Mouse (Mus musculus): ENCODE data around the gene Celf1. TPM values are rescaled to one million over a fixed set of nuclear protein-coding genes. Genes with fewer than 3 reads are reported as not detected.
A peak's percentile ranks its signal among the peaks of the same experiment; 100 is the strongest.

Gene Celf1
- polyA plus RNA-seq, 1 experiment: 127 TPM

DNA sequence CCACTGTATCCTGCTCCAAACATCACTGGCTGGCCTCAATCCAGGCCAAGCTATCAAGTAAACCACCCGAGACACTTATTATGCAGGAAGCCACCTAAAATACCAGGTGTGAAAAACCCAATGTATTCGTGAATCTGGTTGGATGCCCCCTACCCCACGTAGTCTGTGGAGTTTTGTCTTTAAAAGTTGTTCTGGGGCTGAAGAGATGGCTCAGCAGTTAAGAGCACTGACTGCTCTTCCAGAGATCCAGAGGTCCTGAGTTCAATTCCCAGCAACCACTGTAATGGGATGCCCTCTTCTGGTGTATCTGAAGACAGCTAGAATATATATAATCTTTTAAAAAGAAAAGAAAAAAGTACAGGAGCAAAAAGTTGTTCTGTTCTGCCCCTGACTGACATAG is 1.8 kb upstream of the Celf1 start:
- DNase-seq (ENCODE audit: extremely low spot score in 1 of 2, low spot score in 1 of 2): no peak

DNA sequence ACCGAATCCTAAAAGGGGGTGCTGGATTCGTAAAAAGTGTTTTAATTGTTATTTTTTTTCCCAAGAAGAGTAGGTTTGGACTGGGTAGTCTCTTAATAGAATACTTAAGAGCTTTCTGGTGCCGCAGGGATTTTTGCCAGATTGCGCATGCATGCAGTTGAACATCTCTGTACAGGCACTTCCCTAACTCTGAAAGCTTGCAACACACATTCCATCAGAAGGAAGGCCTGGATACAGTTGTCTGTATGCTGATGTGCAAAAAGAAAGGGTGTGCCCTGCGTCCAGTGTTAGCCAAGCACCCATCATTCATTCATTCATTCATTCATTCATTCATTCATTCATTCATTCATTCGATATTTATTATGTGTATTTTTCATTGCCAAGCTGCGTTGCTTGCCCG is 432 bp upstream of the Celf1 start:
- no peak for DNase-seq (ENCODE audit: extremely low spot score in 1 of 2, low spot score in 1 of 2)

DNA sequence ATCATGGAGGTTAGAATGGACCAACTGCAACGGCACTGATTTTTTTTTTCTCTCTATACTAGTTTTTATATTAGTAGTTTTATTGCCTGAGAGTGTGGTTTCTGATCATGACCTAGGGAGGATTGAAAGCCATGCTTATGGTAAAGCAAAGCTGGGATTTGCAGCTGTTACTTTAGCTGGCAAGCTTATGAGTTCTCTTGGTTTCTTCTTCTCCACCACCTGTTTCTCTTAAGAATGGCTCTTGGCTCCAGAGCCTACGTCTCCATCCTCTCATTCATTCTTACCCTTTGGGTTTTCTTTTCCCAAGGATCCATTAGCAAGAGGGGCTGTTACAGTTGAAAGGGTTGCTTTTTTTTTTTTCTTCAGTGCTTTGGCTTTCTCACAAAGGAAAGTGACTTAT is 1.6 kb downstream of the Celf1 start:
- no peak for DNase-seq (ENCODE audit: extremely low spot score in 1 of 2, low spot score in 1 of 2)

DNA sequence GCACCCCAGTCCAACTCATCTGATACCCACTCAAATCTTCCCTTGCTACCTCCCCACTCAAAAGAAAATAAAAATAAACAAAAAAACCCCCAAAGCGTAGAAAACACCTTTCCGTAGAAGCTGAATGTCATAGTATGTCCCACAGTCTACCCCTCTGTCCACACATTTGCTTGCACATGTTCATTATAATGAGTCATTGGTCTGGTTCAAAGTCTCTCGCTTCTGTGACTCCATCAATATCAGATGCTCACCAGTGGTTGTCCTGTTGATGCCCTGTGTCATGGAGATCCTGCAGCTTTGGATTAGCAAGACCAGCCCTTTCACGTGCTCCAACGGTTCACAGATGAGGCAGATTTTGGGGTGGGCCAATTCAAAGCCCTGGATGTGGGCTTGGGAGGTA is 10.0 kb downstream of the Celf1 start:
- DNase-seq (ENCODE audit: extremely low spot score in 1 of 2, low spot score in 1 of 2): no peak

DNA sequence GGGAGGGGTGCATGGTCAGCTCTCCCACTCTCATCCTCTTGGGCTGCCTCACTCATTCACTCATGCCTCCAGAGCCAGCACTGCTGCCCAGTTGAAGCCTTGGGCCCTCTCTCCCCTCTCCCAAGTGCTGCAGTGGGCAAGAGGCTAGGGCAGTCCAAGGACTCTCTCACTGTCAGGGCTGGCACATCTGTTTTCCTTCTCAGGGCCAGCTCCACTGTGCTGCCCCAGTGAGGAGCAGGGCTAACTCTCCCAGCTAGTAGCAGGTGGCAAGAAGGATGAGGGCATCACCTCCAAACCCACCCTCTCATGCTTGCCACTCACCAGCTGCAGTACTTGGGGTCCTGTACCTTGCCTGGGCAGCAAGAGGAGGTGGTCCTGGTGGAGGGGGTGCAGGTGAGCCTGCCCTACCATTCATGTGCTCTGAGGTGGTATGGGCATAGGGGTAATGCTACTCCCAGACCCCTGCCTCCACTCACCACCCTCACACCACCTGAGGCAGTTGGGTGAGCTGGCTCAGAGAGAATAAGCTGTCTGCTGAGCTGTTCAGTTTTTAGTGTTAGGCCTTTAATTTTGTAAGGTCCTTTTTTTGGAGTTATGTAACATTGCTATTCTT is 10.5 kb downstream of the Celf1 start:
- no peak for DNase-seq (ENCODE audit: extremely low spot score in 1 of 2, low spot score in 1 of 2)

DNA sequence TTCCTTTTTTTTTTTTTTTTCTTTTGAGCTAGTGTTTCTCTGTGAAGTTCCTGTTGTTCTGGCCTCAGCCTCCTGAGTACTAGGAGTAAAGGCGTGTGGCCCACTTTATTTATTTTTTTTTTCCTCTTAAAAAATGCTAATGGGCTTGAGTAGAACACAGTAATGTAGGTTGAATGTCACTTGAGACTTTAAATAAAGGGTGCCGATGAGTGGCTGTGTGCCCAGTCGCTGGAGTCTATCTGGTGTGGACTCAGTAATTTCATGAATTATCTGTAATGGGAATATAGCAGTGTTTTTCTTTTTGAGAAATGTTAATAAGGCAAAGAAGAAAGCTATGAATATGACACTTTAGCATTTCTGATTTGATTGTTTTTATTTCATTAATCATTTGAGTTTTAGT is 13.3 kb downstream of the Celf1 start:
- no peak for DNase-seq (ENCODE audit: extremely low spot score in 1 of 2, low spot score in 1 of 2)

DNA sequence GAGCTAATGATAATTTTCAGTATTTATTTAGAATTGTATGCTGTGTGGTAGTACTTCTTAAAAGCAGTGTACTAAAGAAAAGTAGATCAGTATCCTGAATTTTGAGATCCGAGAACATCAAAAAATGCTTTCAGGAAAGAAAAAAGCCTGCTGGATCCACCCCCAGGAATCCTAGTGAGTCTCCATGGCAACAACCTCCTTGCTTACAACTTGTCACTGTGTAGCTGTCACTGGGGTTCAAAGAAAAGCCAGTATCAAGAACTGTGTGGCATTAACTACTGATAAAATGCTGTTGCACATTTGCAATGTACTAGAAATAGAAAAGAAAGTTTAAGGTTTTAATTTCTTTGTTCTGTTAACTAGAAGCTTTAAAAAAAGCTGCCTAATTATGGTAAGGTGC is 15.9 kb downstream of the Celf1 start:
- DNase-seq (ENCODE audit: extremely low spot score in 1 of 2, low spot score in 1 of 2): peak; percentile 56 to 84

DNA sequence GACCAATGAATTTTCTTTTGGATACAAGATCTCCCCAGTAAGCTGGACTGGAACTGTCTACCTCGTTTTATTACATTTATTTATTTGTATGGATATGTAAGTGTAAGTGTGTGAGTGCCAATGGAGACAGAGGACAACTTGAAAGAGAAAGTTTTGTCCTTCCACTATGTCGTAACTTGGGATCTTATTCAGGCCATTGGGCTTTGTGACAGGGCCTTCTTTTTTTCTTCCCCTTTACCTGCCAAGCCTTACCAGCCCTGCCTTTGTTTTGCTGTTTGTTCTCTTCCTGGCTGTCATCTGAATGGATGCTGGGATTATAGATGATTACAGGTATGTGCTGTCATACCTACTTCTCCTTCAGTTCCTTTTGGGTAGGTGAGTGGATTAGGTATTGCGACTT is 18.7 kb downstream of the Celf1 start:
- DNase-seq (ENCODE audit: extremely low spot score in 1 of 2, low spot score in 1 of 2): no peak

DNA sequence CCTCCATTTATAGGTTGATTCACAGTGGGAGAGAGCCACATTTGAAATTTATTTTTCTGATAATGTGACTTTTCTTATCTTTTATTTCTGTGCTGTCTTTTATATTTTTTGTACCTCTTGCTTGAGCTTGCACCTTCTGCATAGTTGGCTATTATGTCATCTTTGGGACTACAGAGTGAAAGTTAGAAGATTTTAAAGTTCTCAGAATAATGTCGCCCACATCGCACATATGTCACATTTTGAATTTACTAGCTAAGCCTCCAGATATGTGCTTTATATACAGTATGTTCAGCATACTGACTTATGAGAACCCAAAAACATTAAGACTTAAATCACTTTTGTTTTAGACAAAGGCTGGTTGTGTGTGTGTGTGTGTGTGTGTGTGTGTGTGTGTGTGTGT is 19.8 kb downstream of the Celf1 start:
- peak; percentile 69 to 76 for DNase-seq (ENCODE audit: extremely low spot score in 1 of 2, low spot score in 1 of 2)

DNA sequence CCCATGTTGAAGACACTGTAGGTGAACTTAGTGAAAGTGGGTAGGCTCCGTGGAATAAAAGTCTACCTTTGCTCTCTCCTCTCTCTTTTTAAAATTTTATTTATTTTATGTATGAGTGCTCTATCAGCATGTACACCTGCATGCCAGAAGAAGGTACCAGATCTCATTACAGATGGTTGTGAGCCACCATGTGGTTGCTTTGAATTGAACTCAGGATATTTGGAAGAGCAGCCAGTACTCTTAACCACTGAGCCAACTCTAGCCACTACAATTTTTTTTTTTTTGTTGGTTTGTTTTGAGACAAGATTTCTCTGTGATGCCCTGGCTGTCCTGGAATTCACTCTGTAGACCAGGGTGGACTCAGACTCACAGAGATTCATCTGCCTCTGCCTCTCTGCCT is 23.1 kb downstream of the Celf1 start:
- DNase-seq (ENCODE audit: extremely low spot score in 1 of 2, low spot score in 1 of 2): no peak

DNA sequence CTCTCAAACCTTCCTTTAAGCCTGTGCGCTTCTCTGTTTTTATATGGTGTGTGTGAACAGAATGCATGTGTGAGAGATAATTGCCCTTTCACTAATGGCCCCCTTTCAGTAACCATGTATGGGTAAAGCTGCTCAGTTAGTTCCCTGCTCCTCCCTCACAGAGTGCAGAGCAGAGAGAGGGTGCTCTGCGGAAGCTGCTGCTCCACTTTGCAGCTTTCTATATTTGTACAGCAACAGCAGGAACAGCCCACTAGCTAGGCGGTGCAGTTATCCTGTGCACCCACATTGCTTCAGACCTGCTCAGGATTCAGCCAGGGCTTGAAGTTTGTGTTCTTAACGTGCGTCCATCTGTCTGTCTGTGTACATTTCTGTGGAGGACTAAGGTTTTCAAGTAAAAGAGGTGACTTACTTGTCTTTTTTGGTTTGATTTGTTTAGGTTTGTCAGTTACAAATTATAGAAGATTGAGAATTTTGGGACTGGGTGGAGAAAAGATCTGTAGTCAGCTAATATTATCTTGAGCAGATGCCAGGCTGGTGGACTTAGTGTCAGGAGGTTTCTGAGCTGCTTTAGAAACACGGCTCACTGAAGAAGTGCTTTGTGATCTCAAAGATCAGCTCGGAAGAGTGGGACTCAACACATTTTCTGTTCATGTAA is 24.8 kb downstream of the Celf1 start:
- DNase-seq (ENCODE audit: extremely low spot score in 1 of 2, low spot score in 1 of 2): peak; percentile 83 to 84

DNA sequence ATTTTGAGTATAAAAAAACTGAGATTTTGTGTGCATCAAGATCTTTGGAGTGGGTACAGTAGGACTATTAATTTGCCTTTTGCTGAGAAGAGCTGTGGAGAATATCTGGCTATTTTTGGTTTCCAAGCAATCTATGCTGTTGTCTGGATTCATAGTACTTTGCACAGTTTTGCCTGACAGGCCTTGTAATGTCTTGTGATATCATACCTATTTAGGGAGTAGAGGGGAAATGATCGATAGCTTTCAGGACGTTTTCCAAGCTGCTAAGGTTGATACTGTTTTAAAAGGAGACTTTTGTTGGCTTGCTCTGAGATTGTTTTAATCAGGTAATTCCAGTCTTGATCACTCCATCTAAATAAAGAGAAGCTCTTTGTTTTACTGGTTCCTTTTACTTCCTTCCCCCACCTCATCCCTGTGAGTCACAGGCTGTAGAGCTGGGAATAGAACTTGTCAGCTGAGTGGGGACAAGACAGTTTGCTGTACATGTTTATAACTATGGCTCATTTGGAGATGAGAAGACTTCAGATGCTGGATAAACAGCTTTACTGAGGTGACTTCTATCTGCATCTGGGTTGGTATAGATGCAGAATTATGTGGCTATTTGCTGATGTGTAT is 25.4 kb downstream of the Celf1 start:
- peak; percentile 66 to 77 for DNase-seq (ENCODE audit: extremely low spot score in 1 of 2, low spot score in 1 of 2)

DNA sequence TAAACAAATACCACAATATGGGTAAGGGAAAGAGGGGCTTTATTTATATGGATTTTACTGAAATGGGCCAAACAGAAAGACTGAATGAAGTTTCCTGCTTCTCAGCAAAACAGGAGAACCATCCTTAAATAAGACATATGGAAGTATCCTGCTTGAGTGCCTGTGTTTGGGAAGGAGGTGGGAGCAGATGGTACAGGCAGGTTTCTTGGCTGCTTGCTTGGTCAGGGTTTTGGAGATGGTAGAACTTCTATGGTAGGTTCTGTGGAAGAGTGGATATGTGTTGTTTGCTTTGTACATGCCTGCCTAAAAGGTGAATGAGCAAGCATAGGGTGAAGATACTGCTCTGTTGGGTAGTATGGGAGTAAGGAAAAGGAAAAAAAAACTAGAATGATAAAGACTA is 30.4 kb downstream of the Celf1 start:
- DNase-seq (ENCODE audit: extremely low spot score in 1 of 2, low spot score in 1 of 2): peak; percentile 42 to 69

DNA sequence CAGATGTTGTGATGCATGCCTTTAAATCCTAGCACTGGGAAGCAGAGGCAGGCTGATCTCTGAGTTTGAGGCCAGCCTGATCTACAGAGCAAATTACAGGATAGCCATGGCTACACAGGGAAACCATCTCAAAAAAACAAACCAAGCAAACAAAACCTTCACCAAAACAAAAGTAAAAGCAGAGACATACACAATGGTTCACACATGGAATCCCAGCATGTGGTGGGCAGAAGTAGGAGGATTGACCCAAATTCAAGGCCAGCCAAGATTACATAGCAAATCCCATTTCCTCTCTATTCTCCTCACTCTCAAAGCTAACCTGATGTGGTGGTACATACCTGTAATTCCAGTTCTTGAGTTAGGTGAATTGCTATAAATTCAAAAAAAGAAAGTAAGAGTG is 33.9 kb downstream of the Celf1 start:
- no peak for DNase-seq (ENCODE audit: extremely low spot score in 1 of 2, low spot score in 1 of 2)

DNA sequence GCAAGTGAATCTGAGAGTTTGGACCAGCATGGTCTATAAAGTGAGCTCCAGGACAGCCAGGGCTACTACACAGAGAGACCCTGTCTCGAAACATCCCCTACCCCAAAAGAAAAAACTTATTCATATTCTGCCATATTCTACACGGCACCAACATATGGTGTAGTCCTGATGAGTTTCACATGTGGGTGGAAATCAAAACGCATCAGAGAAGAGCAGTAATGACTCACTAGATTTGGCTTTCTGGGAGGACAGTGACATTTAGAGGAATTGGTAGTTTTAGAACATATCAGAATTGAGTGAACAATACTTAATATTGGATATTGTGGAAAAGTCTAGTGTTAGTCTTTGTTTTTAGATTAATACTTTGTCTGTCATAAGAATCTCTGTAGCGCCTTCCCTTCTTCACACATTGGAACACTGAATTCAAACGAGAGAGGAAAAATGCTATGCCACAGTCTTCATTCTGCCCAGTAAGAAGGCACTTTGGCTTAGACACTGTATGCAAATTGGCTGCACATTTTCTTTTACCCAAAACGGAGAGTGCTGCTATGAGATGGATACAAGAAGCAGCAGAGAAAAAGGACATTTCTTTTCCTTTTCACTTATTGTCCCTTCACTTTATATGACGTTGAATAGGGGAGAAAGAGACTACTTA is 35.1 kb downstream of the Celf1 start:
- peak in 1 of 2 experiments; percentile 60 for DNase-seq (ENCODE audit: extremely low spot score in 1 of 2, low spot score in 1 of 2)

DNA sequence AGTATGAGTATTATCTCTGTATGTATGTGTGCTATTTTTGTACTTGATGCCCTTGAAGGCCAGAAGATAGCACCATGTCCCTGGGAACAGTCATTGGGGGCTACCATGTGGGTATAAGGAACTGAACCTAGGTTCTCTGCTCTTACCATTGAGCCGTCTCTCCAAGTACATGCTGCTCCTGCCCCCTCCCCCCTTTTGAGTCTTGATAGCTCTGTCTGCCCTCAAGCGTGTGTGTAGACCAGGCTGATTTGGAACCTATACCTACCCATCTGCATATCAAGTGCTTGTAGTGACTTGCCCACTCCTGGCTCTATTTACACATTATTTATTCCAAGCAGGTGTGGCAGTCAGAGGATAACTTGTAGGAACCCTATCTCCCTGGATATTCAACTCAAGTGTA is 36.4 kb downstream of the Celf1 start:
- DNase-seq (ENCODE audit: extremely low spot score in 1 of 2, low spot score in 1 of 2): no peak

DNA sequence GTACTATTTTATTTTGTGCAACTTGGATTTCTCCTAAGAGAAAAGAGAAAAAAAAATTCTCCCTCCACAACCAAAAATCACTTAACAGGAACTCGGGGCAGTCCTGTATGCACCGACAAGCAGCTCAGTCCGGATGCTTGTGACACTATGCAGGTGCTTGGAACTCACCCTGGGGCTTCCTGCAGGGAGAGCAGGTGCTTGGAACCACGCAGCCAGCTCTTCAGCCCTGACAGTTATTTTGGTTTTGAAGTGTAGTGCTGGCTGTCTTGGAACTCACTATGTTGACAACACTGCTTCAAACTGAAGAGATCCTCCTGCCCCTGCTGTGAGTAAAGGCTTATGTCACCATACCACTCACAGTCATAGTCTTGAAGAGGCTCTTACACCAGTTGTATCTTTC is 37.1 kb downstream of the Celf1 start:
- DNase-seq (ENCODE audit: extremely low spot score in 1 of 2, low spot score in 1 of 2): no peak

DNA sequence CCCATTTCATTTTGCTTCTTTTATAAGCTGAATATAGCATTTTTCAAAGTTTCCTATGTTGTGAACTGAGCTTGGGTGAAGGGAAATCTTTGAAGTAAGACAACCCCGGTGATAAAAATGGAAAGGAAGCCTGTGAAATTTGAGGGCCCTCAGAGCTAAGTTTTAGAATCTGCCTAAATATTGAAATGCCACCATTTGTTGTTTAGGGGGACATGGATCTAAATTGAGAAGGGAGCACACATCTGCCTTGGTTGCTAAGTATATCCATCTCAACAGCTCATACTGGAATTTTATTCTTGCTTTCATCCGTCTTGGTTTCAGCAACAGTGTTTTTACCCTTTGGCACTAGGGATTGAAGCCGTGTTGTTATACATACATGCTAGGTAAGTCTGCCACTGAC is 45.9 kb downstream of the Celf1 start:
- DNase-seq (ENCODE audit: extremely low spot score in 1 of 2, low spot score in 1 of 2): peak in 1 of 2 experiments; percentile 45

DNA sequence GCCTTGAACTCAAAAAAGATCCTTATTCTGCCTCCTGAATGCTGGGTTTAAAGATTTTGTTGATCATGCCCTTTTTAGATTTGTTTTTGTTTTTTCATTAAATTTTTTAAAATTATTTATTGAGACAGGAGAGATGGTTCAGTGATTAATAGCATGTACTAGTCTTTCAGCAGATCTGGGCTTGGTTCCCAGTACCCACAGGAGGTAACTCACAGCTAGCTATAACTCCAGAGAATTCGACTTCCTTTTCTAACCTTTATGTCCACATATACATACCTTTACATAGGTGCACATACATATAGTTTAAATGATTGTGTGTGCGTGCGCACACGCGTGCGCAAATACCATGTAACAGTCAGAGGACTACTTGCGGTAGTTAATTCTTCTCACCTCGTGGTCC is 68.4 kb downstream of the Celf1 start:
- DNase-seq (ENCODE audit: extremely low spot score in 1 of 2, low spot score in 1 of 2): no peak

DNA sequence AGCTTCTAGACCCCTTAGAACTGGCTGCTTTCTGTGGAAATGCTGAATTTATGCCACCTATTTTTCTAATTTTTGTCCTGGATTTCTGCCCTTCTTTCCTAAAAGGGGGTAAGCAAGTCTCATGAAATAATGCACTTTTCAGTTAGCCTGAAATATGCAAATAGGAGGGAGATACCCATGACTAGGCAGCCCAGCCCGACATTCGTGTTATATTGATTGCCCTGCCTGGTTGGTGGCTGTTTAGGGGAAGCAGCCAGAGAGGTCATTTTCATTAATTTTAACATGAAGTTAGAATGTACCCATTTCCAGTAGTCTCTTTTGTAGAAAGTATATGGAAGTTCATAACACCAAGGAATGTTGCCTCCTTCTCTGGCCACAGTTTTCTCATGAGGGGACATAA is 73.7 kb downstream of the Celf1 start:
- no peak for DNase-seq (ENCODE audit: extremely low spot score in 1 of 2, low spot score in 1 of 2)

DNA sequence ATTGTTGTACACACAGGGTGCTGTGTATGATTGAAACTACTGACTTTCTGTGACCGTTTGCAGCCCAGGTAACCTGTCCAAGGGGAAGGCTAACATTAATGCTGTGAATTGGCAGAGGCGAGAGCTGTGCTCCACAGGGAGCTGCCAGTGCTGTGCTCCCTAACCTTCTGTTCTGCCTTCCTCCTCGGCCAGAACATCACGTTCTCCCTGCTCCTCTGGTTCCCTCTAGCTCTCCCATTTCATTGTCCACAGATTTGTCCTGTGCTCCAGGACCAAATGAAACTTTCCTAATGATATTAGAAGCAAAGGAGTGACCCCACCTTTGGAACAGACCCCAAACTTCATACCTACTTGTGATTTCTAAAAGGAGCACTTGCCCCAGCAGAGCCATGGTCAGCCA is 75.2 kb downstream of the Celf1 start:
- DNase-seq (ENCODE audit: extremely low spot score in 1 of 2, low spot score in 1 of 2): no peak

Measured in frontal cortex, adult 2 months (tissue).